Mouse (Mus musculus): ENCODE measurements around the gene Lrrc4c. TPM values are rescaled to one million over a fixed set of nuclear protein-coding genes. Genes with fewer than 3 reads are reported as not detected.

The Lrrc4c gene
- total RNA-seq, 2 experiments from 2014 or later: 88.7 to 91.0 TPM

DNA sequence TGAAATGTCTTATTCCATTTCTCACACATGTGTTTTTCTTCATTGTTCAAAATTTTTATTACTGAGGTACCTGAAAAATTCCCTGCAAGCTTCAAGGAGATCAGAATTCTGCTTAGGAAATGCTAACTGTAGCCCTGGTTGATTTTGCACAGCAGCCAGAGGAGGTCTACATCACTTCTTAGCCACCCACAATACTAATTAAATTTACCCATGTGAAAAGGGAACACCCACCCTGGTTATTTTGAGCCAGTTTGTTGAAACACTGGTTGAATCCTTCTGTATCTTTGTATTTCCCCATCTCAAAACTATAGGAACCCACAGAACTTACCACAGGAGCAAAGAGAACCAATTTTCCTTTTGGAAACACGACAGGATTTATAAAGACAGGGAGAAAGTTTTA, 191.0 kb downstream of the Lrrc4c start:
- no peak for DNase-seq
- intact Hi-C loops (cut with DNase I): no loop called here

DNA sequence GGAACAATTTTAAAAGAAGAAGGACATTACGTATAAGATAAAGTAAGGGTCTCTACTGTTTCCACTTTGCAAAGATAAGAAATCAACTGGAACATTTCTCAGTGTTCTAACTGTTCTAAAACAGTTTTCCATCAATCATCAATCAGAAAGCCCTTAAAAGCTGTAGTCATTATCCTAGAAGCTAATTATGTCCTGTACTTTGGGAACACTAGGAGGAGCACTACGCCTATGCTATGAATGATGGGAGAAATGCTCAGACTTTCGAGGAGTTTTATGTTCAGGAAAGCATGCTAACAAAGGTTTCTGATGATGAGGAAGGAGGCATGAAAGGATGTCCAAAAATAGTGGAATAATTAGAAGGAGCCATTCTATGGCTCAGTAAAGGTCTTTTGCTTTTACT, 219.5 kb downstream of the Lrrc4c start:
- intact Hi-C loops (cut with DNase I): no loop called here
- no peak for DNase-seq

DNA sequence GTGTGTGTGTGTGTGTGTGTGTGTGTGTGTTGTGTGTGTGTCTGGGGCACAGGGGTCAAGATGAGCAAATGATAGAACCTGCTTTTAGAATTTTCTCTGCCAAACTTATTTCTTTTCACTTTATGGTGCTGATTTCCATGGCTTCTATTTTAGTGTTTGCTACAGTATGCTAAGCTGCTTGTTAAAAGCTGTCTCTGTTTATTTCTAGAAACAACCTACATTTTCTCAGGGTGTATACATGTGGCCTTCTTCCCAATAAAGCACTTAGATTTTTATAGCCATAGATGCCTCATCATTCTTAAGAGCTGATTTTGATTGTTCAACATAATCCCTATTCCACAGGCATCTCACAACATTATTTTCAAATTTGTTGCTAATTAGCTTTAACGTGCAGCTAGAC, 229.2 kb downstream of the Lrrc4c start:
- intact Hi-C loops (cut with DNase I): no loop called here
- DNase-seq: no peak

DNA sequence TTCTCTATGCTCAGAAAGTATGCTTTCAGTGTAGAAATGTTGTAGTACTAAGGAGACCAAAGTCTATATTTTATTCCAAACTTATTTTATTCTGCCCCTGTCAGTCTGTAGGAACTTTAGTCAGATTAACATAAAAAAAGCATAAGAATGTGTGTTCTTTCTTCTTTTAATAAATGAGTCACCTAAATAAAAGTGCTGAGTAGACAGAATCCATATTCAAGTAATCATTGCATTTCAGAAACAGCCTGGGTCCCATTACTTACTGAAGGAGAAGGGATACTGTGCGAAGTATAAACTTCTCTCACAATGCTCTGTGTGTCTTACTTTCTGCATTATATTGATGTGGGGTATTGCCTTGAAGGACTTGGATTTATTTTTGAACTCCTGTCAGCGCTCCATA, 255.8 kb downstream of the Lrrc4c start:
- no peak for DNase-seq
- intact Hi-C loops (cut with DNase I): no loop called here

DNA sequence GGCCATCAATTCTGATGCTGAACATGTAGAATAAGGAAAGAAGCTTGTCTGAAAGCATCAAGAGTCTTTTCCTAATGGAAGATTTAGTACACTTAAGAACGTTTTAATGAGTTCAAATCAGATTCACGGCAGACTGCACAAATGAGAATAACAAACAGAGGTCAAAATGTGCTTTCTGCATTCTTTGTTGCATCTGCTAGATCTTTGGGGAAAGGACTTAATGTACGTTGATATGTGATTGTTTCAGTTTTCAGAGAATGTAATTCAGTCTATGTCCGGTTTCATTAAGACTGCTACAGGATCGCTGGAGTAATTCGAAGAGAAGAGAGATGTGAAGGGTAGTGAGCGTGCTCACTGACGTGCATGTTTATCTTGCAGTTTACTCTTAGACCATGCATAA, 259.7 kb downstream of the Lrrc4c start:
- no peak for DNase-seq
- intact Hi-C loops (cut with DNase I): no loop called here

DNA sequence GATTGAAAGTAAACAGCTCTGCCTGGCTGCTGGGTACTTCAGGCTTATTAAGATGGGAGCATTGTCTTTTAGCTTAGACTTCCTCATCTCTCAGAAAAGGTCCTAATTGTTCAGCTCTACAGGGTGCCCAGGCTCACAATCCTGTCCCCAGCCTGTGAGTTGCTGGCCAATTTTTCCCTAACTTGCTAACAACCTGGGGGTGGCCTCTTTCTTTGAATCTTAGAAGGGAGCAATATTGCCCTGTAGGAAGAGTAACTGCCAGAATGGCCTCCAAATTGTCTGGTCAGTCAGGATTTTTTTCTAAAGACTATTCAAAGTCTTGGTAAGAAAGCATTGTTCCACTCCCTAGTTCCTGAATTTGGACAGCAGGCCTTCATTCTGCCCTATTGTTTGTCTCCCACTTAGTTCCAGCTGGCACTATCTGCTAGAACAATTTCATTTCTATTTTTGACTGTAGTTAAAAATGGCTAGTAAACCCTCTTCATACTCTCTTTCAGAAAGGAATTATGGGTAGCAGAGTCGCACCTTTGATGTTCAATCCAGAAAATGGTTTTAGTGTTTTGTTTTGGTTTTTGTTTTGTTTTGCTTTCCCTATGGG, 262.3 kb downstream of the Lrrc4c start:
- intact Hi-C loops (cut with DNase I): loop anchor here (5.0 to 10.0 kb wide), 2 partner anchors 245 to 887 kb away; no protein-coding TSS in a partner anchor
- DNase-seq: no peak

DNA sequence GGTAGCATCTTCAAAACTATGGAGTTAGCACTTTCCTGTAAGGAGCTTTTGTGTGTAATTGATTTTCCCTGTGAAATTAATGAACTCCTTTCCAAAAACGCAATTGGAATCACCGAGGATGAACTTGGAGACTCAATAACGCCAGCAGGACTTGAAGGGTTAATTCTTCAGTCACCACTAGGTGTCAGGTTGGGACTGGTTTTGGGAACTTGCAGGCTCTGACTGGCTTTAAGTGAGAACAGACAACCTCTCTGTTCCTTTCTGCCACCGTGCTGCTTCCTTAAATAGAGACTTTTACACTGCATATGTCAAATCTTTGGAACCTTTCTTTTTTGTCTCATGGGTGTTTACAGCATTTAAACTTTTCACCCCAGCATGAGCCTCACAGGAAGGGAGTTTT, 267.7 kb downstream of the Lrrc4c start:
- peak; percentile 40 for DNase-seq
- intact Hi-C loops (cut with DNase I): loop anchor here (10.0 kb wide), 1 partner anchor 251 kb away; no protein-coding TSS in a partner anchor

DNA sequence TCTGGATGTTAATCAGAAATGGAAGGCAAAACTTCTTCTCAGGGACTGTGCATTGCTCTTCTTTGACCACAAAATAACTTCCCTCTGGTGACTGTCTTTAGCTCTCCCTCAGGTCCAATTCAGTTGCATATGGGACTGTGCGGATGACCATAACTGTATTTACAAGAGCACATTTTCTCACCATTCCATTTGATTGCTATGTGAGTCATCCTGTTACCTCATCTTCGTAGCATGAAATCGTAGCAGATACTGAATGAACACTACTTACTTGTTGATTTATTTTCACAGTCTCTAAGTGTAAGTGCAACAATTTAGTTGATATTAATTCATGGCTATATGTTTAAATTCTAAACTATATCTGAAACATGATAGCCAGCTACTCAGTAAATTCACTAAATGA, 286.8 kb downstream of the Lrrc4c start:
- intact Hi-C loops (cut with DNase I): no loop called here
- no peak for DNase-seq

DNA sequence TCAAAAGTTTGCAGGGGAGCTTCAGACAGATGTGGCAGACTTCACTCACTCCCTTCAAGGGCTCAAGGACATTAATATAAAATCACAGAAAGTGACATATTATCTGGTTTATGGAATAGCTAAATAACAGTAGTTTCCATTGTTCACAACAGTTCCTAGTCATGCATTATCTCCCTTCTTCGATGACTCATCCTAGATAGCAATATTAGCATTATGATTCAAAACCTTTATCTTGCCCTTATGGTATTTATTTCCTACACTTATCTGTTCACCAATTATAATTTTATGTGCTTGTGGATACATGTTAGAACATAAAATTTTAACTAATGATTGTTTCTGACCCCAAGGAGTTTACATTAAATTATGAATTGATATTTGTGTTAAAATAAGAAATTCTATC, 296.2 kb downstream of the Lrrc4c start:
- intact Hi-C loops (cut with DNase I): no loop called here
- no peak for DNase-seq

DNA sequence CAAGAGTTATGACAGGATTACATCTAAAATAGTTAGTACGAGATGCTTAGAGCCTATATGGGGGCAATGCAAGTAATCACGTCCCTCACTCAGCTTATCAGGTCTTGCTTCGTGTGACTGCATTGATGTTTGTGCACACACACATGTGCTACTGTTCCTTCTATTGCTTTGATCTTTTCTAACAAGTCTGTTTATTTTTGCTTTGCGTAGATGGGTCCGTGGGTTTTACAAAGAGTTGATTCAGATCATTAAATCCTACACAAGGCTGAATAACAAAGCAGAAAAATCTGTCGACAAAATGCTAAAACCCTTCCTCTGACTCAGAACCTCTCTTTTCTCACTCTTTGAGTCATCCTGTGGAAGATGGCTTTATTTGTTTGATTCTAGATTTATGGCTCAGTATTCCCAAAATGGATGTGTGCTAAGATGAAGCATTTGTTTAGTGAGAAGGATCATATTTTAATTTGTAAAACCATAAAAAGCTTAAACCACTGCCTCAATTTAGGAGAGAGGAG, 300.8 kb downstream of the Lrrc4c start:
- intact Hi-C loops (cut with DNase I): no loop called here
- no peak for DNase-seq

DNA sequence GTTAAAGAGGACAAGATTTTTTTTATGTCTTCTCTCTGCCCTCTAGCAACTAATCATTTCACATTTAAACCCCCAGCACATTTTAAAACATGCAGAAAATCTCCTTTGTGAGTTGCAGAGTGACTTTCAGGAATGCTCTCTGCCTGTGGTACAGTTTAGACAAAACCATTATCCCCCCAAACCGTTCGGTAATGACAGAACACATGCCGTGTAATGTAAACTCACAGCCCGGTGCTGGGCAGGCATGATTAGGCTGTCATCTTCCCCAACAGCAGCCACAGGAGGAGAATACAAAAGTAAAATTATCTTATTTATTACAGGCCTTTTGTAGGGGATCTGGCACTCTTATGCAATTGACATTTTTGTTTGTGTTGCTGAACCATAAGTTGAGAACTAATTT, 349.1 kb downstream of the Lrrc4c start:
- intact Hi-C loops (cut with DNase I): no loop called here
- no peak for DNase-seq

DNA sequence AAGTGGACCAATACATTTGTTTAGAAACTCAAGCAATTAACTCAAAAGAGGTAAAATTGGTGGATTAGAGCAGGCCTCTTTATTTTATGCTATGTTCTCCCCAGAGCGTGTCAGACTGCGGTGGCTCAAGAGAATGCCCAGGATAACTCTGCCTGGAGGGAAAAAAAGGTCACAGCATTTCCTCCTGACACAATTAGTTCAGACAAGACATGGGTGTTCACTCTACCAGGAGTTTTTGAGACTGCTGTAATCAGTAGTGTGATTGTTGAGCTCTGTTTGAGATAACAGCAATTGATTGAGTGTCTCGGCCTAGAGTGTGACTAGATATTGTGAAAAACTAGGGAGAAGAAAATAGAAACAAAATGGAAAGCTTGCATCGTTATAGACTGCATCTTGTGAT, 363.8 kb downstream of the Lrrc4c start:
- intact Hi-C loops (cut with DNase I): no loop called here
- DNase-seq: no peak

DNA sequence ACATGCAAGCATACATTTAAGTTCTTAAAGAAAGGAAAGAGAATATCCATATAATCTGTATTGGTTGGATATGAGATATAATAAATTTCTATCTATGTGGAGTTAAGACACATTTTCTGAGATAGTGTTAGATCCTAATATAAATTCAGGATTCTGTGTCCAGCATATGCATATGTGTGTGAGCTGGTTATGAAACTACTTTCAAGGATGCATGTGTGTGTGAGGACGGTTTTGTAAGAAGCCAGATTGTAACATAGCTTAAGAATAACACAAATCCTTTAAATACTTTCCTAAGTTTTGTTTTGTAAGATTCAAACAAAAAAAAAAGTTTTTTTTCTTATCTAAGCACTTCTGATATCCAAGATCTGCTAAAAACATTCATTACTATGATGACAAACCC, 367.4 kb downstream of the Lrrc4c start:
- intact Hi-C loops (cut with DNase I): no loop called here
- no peak for DNase-seq

DNA sequence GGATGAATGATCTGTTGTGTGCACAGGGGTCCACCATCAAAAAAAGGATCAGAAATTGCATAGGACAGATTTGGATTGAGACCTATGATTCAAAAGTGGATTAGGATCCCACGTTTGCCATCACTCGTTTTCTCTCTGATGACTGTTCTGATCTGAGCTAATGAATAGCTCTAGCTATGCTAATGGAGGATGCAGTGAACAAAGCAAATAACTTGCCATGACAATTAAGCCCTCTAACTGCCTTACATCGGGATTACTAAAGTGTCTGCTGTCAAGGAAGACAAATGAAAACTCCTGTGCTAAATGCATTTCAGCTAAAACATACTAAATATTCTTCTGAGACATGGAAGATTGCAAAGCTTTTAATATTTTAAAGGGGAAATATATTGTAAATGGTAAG, 387.0 kb downstream of the Lrrc4c start:
- no peak for DNase-seq
- intact Hi-C loops (cut with DNase I): no loop called here

DNA sequence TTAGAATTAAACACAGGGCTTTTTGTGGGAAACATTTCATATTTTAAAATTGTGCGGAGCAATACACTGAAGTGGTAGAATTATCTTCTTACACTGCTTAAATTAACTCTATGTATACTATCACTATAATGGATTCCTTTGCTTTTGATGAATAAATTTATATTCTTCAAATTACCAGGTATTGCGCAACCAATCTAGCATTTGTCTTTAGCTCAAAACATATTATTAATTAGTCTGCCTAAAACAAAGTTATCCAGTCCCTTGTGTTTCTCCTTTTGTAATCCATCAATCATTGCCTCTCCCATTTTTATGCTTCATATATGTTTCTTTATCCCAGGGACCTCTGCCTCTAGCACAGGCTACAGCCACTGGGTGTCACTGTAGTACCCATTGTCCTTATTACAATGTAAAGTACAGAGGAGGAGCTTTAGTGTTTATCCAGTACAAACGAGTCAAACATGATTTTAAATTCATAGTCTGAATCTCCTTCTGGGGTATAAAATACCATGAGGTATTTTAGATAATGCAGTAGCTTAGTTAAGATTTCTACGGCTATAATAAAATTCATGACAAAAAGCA, 389.9 kb downstream of the Lrrc4c start:
- intact Hi-C loops (cut with DNase I): no loop called here
- peak; percentile 15 for DNase-seq

DNA sequence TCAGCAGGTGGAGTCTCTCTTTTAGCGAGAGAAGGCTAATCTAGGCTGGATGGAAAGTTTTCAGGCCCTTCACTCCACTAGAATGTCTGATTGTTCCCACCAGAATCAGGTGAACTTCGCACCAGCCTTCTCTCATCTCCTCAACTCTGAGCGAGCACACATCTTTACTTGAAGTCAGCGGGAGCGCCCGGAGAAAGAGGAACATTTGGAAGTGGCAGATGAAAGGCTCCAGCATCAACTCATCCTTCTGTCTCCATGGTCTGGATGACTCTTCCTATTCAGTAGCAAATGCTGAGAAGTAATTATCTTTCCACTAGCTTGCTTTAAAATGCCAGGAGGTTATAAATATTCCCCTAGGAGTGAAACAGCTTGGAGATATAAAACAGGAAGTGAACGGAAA, 396.6 kb downstream of the Lrrc4c start:
- DNase-seq: no peak
- intact Hi-C loops (cut with DNase I): no loop called here

DNA sequence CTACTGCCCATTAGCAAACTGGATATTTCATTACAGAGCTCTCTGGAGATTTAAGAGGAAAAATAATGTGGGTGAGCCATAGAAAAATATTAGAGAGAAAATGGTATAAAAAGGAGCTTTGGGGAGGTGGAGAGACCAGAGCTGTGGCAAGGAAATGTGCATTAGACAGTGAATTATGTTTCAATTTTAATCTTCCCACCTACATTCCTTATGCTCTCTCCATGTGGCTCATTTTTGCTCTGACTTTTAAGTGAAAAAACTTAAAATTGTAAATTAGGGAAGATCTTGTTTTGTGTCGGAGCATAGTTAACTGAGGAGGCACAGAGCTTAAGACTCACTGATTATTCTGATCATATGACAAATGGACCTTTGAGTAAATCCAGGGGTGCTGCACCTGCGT, 399.4 kb downstream of the Lrrc4c start:
- intact Hi-C loops (cut with DNase I): no loop called here
- DNase-seq: no peak

DNA sequence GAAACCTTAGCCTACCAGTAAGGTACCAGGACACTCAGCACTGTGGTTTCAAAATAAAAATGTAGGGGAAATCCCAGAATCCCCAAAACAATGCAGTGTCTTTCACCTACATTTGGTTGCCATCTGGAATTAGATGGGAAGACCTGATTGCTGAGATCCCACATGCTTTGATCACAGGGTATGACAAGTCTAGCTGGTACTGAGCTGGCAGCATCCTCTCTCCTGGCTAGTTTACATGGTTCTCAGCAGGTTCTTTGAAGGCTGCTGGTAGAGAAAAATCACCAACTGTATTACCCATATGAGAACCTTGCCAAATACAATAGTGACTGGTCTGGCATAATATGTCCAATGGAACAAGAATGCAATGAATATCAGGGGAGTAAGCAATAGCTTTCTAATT, 405.4 kb downstream of the Lrrc4c start:
- DNase-seq: no peak
- intact Hi-C loops (cut with DNase I): no loop called here

DNA sequence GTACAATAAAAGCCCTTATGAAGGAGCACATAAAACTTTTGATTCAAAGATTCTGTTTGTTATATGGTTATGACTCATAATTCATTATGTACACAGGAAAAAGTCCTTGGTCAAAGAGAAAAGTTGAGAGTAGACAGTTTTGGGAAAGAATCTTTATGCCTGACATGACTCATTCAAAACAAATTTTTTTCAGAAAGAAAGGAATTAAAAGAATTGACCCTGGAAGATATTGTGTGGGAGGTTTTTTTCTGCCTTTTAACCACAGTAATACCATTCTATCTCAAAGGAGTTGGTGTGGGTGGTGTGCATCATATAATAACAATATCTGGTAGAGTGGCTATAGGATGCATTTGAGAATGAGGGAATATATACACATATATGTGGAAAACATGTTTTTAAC, 418.1 kb downstream of the Lrrc4c start:
- DNase-seq: no peak
- intact Hi-C loops (cut with DNase I): no loop called here

DNA sequence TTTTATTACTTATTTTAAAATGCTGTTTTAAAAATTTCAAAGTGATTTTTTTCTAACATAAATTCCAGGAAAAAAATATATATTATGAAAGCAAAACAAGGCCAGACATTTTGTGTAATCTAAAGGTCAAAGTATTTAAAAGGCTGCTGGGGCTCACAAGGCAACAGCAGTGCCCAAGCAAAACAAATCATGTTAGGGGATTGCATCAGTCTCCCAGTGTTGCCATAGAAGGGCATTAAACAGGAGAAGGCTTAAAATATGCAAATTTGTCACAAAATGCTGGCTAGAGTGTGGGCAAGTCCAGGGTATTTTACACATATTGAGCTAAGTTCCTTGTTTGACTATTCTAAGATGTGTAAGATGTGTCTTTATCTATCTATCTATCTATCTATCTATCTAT, 437.1 kb downstream of the Lrrc4c start:
- DNase-seq: no peak
- intact Hi-C loops (cut with DNase I): no loop called here

DNA sequence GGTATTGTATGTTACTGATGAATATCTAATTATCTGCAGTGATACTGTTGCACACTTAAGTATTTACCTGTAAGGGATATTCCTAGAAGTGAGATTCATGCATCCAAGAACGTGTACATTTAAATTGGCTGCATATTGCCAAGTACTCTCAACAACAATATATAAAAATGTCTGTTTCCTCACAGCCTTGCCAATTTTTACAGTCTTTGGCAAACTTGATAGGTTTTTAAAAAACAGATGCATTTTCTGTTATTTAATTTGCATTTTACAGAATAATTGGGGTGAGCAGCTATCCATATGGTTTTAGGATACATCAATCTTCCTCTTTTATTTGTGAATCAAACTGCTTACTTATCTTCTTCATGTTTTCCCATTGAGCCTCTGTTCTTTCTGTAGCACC, 439.7 kb downstream of the Lrrc4c start:
- intact Hi-C loops (cut with DNase I): no loop called here
- no peak for DNase-seq

DNA sequence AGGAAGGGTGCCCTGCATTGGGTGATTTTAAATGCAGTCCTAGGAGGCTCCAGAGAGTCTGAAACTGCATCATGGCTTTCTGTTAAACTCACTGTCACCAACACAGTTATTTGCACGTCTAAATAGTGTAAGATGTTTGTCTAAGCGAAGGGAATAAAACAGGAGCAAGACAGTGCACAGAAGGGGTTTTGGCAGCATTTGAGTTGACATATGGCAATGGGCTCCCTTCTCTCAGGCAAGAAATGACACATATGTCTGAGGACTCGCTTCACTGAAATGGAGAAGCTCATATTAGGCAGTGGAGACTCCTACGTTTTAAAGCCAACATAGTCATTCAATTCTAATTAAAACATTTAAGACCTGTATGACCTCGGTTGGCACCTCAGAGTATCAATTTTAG, 445.6 kb downstream of the Lrrc4c start:
- intact Hi-C loops (cut with DNase I): no loop called here
- peak; percentile 49 for DNase-seq

DNA sequence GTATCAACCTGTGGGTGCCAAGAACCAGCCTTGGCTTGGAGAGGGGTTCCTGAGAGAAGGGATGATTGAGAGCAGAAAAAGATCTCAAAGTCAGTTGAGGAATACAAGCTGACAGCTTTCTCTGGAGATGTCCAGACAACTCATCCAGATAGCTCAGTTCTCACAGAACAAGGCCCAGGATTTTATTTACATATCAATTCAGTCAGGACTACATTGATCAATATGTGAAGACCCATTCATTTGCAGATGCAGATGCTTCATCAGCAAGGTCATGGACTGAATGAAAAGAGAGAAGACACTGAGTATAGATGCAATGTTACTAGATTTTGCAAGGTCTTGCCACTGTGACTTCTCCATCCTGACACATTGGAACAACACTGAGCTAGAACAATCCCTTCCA, 457.4 kb downstream of the Lrrc4c start:
- DNase-seq: no peak
- intact Hi-C loops (cut with DNase I): no loop called here
